Mouse (Mus musculus): ENCODE data around the gene Ahcyl1. TPM values are rescaled to one million over a fixed set of nuclear protein-coding genes. Genes with fewer than 3 reads are reported as not detected.

Gene Ahcyl1
- total RNA-seq, 2 experiments from 2014 or later, result 68.2 to 100 TPM

DNA sequence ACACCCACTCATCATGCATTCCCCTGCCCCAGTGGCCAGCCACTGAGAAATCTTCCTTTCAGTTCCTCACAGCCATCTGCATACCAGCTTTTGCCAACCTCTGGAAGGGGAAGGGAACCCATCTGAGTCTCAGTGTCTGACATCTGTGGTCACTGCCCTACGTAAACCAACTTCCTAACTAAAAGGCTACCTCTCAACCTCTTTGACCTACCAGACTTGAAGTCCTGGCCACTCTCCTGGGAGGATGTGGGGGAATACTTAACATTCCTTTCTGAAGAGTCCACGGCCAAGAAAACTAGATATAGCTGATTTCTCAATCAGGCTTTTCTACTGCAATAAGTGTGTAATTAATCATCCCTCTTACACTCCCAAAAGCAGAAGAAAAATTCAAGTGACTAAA lies 9.8 kb upstream of the Ahcyl1 start:
- peak; percentile 97 for ATAC-seq (replicated peaks; ENCODE audit: poor library complexity, severe bottlenecking)

GRCm38 (mm10) chr3:107704371-107704705 lies 8.0 kb upstream of the Ahcyl1 start:
- ATAC-seq (replicated peaks; ENCODE audit: poor library complexity, severe bottlenecking), result no peak

DNA sequence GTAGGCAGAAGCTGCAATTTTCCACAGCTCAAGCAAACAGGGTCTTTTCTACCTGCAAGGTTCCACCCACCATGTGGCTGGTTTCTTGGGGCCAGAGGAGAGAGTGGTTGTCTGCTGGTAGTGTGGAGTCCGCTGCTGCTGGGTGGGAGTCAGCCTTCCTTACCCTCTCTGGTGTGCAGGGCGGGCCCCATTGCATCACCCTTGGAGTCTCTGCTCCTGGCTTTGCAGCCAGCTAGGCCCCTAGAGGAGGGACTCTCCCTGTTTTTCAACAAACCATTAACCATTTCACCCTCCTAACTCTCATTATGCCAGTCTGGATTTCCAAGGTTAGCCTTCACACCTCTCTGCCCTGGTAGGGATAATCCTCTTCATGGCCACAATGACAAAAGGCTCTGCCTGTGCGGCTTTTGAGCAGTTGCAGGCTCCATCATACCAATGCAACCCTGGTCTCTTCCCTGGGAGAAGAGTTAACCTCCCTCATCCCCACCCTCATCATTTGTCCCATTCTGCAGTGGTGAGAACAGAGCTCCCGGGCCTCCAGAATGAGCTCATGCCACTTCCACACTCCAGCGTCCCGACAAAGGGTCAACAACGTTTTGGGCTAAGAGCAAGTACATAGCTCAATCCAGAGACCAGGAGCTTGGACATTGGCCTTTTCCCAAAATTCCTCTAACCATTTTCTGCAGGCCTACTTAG lies 7.5 kb upstream of the Ahcyl1 start:
- ATAC-seq (replicated peaks; ENCODE audit: poor library complexity, severe bottlenecking), result no peak

DNA sequence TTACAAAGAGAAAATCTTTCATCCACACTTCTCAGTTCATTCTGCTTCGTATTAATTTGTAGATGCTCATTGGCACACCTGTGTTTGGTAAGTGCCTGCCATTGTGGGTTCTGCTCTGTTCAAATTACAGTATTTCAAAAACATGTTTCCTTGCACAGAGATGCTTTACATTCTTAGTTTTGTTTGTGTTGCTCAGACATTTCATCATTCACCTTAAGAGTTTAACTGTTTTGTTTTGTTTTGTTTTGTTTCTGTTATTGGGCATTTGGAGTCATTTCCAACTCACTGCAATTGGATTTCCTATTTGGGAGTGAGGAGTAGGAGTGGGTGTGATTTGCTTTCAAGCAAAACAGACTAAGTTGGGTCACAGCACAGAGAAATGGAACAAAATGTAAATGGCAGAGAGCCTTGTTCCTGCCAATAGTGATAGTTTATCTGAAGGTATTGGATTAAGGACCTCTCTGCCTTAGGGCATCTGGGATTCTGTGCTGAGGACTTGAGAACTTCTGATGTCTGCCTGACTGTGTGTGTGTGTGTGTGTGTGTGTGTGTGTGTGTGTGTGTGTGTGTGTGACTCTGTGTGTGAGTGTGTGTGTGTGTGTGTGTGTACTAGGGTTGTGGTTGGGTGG lies 5.5 kb upstream of the Ahcyl1 start:
- no peak for ATAC-seq (replicated peaks; ENCODE audit: poor library complexity, severe bottlenecking)

DNA sequence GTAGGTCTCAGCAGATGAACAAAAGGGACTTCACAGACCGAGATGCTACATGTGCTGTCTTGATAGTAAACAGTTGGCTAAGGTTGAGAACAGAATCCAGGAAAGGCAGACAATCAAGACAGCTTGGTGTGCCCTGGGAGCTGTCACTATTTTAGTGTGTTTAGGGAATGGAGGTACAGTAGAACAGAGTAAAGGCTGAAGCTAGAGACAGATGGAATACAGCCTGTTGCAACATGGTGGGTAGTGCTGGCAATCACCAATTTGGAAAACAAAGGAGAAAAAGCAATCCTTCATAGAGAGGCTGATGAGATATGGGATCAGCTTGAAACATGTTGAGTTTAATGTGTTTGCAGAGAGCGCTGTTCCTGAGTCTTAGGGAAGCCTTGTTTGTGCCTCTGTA lies 4.3 kb upstream of the Ahcyl1 start:
- no peak for ATAC-seq (replicated peaks; ENCODE audit: poor library complexity, severe bottlenecking)

GRCm38 (mm10) chr3:107696910-107697309 lies 550 bp upstream of the Ahcyl1 start:
- no peak for ATAC-seq (replicated peaks; ENCODE audit: poor library complexity, severe bottlenecking)

GRCm38 (mm10) chr3:107695219-107695947 lies 977 bp downstream of the Ahcyl1 start:
- no peak for ATAC-seq (replicated peaks; ENCODE audit: poor library complexity, severe bottlenecking)

DNA sequence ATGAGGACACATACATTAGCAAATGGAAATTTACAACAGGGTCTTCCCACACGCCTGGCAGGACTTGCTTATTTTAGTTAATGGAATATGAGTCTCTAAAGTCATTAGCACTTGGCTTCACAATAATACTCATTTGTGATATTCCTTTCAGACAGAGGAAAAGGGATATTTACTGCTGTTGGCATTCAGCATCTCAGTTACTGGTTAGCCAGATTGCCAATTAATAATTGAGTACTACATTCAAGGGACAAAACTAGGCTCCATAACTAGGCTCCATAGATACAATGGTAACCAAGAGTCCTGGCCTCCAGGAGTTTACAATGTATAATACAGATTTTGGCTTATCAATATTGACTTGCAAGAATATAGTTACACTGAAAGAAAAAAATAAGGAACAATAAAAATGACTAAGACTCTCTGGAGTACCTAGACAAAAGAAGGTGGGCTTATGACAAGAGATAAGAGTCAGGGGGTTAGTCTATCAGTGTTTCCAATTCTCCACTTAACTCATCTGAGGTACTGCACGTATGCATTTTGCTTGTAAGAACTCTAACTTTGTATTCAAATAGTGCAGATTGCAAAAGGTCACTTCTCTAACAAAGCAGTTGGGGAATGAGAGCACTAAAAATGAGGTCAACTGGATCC lies 2.0 kb downstream of the Ahcyl1 start:
- no peak for ATAC-seq (replicated peaks; ENCODE audit: poor library complexity, severe bottlenecking)

- ATAC-seq (replicated peaks; ENCODE audit: poor library complexity, severe bottlenecking), result no peak
Measured at GRCm38 (mm10) chr3:107690366-107690765, 6.0 kb downstream of the Ahcyl1 start.

DNA sequence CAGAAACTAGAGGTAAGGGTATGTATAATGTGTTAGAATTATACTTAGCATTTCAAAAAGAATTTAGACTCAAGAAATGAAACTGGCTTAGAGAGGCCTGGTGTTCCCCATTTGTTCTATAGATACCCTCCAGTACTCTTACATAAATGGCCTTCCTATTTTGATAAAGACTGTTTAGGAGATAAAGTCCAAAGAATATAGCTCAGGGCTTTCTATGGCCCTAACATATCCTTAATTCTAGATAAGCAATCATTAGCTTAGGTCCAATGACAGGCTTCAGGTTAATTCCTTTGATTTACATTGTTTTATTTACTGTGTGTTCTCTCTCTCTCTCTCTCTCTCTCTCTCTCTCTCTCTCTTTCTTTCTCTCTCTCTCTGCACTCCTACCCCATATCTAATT lies 7.1 kb downstream of the Ahcyl1 start:
- no peak for ATAC-seq (replicated peaks; ENCODE audit: poor library complexity, severe bottlenecking)

- no peak for ATAC-seq (replicated peaks; ENCODE audit: poor library complexity, severe bottlenecking)
Measured at GRCm38 (mm10) chr3:107688236-107688635, 8.1 kb downstream of the Ahcyl1 start.

DNA sequence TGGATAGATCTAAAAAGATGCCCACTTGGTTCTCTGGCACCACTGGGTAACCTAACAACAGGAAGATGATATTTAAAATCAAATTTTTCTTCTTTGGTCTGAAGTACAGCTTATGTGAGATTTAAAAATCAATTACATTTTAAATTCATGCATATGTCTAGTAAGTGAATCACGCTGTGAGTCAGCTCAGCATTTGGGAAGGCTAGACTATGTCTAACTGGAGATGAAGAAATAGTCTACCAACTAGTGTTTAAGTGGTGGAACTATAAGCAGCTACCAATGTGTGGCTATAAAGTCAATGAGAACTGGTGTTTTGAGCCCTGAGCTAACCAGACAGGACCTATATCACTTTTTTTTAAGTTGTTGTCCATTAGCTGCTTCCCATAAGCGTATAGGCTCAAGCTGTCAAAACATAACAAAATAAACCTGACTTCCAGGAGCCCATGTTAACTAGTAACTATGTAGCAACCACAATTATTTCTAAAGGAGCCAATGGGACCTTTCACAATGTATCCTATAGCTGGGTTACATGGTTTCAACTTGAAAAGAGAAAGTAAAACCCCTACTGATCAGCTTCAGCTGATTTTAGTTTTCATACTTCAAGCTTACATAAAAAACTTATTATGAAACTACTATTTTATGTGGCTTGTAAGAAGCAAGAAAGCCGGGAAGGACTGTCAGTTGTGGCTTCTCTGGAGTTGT lies 9.9 kb downstream of the Ahcyl1 start:
- peak; percentile 71 for ATAC-seq (replicated peaks; ENCODE audit: poor library complexity, severe bottlenecking)

DNA sequence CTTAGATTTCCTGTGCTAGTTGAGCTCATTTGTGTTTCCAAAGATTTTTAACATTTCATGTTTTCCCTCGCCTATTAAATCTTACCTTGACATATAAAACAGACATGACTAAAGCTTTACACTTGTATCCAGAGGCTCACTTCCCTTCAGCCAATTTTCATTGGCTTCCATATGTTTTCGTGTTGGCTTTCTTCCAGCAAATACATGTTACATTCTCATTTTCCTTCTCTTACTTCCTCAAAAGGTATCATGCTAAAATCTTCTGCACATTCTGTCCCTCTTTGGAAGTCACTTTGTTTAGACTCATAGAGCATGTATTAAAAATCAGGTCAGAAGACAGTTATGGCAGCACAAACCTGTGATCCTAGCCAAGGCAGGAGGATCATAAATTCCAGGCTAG lies 10.7 kb downstream of the Ahcyl1 start:
- peak; percentile 33 for ATAC-seq (replicated peaks; ENCODE audit: poor library complexity, severe bottlenecking)

GRCm38 (mm10) chr3:107683587-107683986 lies 12.8 kb downstream of the Ahcyl1 start:
- no peak for ATAC-seq (replicated peaks; ENCODE audit: poor library complexity, severe bottlenecking)

- ATAC-seq (replicated peaks; ENCODE audit: poor library complexity, severe bottlenecking), result peak; percentile 73
Measured at GRCm38 (mm10) chr3:107680790-107681576, 15.4 kb downstream of the Ahcyl1 start.

- peak; percentile 60; the same call in 1 of the 2 replicates for ATAC-seq (replicated peaks; ENCODE audit: poor library complexity, severe bottlenecking)
Measured at GRCm38 (mm10) chr3:107671509-107671908, 24.9 kb downstream of the Ahcyl1 start.

- peak; percentile 42; the same call in 1 of the 2 replicates for ATAC-seq (replicated peaks; ENCODE audit: poor library complexity, severe bottlenecking)
Measured at GRCm38 (mm10) chr3:107670500-107670899, 25.9 kb downstream of the Ahcyl1 start.

DNA sequence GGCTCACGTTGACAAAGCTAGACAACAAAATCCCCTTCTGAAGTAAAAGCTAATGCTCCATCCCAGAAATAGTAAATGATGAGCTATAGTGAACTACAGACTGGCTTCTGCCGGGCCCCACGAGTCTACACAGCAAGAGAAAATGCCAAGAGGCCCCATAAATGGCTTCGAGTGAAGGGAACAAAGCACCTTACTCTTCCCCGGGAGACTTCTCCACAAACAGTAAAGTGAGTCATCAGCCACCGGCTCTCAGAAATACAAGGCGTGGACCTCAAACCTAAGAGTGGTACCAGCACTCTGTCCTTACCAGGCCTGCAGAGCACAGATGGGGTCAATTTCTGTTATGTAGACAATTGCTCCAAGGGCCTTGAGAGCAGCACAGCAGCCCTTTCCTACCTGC lies 27.6 kb downstream of the Ahcyl1 start:
- ATAC-seq (replicated peaks; ENCODE audit: poor library complexity, severe bottlenecking), result no peak

DNA sequence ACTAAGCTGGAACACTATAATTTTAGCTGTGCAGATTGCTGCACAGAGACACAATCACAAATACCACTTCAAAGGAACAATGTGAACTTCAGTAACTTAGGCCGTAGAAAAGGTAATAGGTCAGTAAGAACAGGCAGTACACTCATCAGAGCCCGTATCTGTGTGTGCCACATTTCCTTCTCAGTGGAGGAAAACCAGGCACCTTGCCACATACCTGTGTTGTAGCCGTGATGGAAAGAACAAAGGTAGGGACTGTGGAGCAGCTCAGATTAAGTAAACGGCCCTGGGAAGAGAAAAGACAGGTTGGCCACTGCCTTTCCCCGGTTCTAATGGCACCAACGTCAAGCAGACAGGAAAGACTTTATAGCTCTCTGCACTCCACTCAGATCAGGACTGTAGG lies 28.9 kb downstream of the Ahcyl1 start:
- ATAC-seq (replicated peaks; ENCODE audit: poor library complexity, severe bottlenecking), result no peak

DNA sequence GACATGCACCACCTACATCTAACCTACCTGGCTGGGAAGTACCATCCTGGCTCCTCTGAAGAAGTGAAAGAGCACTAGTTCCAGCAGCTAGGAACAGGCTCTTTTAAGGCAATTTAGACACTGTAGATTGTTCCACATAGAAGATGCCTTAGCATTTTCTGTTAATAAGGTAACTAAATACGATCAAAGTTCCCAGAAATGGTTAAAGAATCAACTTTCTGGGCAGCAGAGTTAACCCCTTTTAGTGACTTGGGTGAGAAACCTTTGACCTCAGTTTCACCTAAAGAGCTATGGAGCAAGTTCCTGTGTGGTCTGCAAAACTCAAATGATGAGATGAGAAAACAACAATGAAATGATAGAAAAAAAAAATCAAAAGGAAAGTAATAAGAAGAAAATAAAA lies 31.7 kb downstream of the Ahcyl1 start:
- ATAC-seq (replicated peaks; ENCODE audit: poor library complexity, severe bottlenecking), result no peak
